Mouse (Mus musculus) intestine, embryonic 15.5 days (tissue): ENCODE measurements around the gene Hipk2. TPM values are rescaled to one million over a fixed set of nuclear protein-coding genes. Genes with fewer than 3 reads are reported as not detected.

Experiments used
- ATAC-seq: fragments of 200-750 bp; cut with Nextera tagmentation; 2 replicates; pipeline ENCODE4 v1.8.0; 2017; ENCODE audit warnings: moderate TSS enrichment, moderate library complexity
- H3K27ac ChIP-seq: fragments of 300-500 bp; sonication (generic); 2 replicates; pipeline ENCODE4 v1.5.1; 2015; ENCODE audit warnings: mild to moderate bottlenecking, inconsistent platforms
- H3K27me3 ChIP-seq: fragments of 300-500 bp; sonication (generic); replicated peaks from 2 replicates; pipeline ENCODE4 v1.6.1; 2015; ENCODE audit warnings: inconsistent platforms
- H3K36me3 ChIP-seq: fragments of 300-500 bp; sonication (generic); 2 replicates; pipeline ENCODE4 v1.6.1; 2015; ENCODE audit warnings: inconsistent platforms
- H3K4me1 ChIP-seq: fragments of 300-500 bp; sonication (generic); replicated peaks from 2 replicates; pipeline ENCODE4 v1.6.1; 2015; ENCODE audit warnings: inconsistent platforms
- H3K4me2 ChIP-seq: fragments of 300-500 bp; sonication (generic); replicated peaks from 2 replicates; pipeline ENCODE4 v1.6.1; 2015; ENCODE audit warnings: mild to moderate bottlenecking, inconsistent platforms
- H3K4me3 ChIP-seq: fragments of 300-500 bp; sonication (generic); replicated peaks from 2 replicates; pipeline ENCODE4 v1.5.1; 2015; ENCODE audit warnings: inconsistent platforms
- H3K9ac ChIP-seq: fragments of 300-500 bp; sonication (generic); 2 replicates; pipeline ENCODE4 v1.6.1; 2015; ENCODE audit warnings: inconsistent platforms
- H3K9me3 ChIP-seq: fragments of 300-500 bp; sonication (generic); 2 replicates; pipeline ENCODE4 v1.6.1; 2016; ENCODE audit warnings: inconsistent platforms
- WGBS: fragments of 180-500 bp; shearing (Covaris S2); methylation state at CpG from one replicate; pipeline ENCODE4 v1.1.7; 2015; 5-methylcytosine and 5-hydroxymethylcytosine counted together
- polyA plus RNA-seq: library from polyadenylated mRNA; unstranded; fragments of >200 nt; fragmentation: Nextera tagmentation; extraction: Ambion mirVana; gene quantifications from 2 replicates; pipeline ENCODE4 v1.2.1, GENCODE M21; 2015

The Hipk2 gene
- polyA plus RNA-seq, 1 experiment from 2014 or later = 20.2 TPM

DNA sequence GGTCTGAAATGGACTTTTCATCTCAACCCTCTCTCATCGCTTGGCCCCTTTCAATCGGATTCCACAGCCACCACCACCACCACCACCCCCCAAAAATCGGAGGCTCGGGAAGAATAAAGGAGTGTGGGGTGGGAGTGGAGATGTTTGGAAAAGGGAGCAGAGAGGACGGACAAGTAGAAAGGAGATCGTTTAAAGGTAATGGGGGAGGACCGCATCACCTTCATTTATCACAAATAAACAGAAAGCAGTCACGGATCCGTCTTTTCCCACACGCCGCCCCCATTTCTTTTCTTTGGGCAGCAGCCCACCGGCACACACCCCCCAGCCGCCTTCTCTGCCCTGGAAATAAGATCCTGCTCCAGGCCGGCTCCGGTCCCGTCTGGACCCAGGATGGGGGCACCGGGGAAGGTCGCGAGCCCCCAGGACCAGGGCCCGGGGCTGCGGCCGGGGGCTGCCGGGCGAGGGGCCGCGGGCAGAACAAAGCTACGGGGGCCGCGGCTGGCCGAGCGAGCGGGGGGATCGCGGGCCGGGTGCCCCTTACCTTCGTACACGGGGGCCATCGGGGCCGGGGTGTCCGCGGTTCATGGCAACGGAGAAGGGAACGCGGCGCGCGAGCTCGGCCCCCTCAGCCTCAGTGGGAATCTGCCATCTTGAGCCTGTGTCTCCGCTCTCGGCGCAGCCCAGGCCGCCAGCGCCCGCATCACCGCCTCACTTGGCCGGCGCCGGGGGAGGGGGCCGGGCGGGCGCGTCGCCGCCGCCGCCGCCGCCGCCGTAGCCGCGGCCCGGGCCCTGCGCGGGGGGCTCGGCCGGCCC is 501 bp downstream of the Hipk2 start, which contains the start of gene Tbxas1:
Gene Tbxas1 (plus strand): TSS at position 147 of the 813 bp plus-strand sequence.
- under 1% methylated on average over 50 of the region's 77 CpGs for WGBS
- H3K27me3 ChIP-seq = no peaks in the 10 kb centered on the region
- peak within 1 kb of the TSS; percentile 96 for H3K27ac ChIP-seq
- peak within 1 kb of the TSS; percentile 73 for H3K4me2 ChIP-seq
- peak within 1 kb of the TSS; percentile 100 for H3K4me3 ChIP-seq
- peak; percentile 70 for ATAC-seq
- peak within 1 kb of the TSS; percentile 100 for H3K9ac ChIP-seq
- peaks cover 22% of the 10 kb centered on the region for H3K4me1 ChIP-seq
- no peaks in the 10 kb centered on the region for H3K9me3 ChIP-seq
- H3K36me3 ChIP-seq = no peaks in the 10 kb centered on the region

DNA sequence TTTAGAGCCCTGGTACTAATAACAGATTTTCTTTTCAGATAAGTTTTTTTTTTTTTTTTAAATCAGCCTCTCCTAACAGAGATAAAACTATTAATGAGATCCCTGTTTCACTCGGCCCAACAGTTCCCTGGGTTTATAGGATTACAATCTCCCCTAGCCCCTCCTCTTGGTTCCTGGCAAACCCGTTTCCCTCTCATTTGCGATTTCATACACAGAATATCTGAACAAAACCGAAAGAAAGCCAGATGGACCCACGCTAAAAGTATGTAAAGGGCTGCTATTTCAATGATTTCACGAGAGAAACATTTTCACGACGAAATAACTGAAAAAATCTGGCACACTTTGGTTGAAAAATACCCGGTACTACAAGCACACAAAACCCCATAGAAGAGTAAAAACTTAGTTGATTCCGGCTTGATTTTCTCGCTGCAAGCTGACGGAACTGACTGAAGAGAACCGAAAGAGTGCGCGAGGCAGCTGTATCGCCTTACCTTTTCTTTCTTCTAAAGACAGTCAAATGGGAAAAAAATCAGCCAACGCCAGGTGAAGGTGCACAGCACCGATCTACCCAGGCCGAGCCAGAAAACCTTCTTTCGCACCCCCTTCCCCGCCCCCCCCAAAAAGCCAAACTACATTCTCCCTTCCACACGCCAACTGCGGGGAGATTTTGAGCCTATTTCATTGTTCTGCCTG is 1.3 kb downstream of the Hipk2 start:
- Histone ChIP-seq H3K4me3 (peak overlapping the region; percentile 100), H3K9me3 (no peaks in the 10 kb centered on the region), H3K27me3 (no peaks in the 10 kb centered on the region), H3K4me1 (peaks cover 27% of the 10 kb centered on the region), H3K36me3 (no peaks in the 10 kb centered on the region), H3K27ac (peak overlapping the region; percentile 96), H3K4me2 (peak overlapping the region; percentile 73), H3K9ac (peak overlapping the region; percentile 100)
- ATAC-seq = no peak
- under 1% methylated on average over 23 of the region's 23 CpGs for WGBS

DNA sequence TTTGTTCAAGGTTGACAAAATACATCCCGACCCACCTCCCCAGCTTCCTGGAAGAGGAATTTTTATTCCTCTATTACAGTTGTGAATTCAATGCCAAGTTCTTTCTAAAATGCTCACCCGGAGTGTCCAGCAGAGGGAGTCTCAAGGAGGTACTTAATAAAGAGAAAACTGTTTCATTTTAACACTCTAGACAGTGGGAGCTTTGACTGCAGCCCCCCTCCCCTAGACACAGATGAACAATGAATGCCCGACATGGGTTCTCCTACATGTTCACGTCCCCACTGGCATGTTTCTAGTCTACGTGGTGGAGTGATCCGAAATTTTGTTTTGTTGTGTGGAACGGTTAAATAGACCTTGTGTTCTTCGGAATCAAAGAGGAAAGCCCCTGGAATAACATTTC is 1.9 kb downstream of the Hipk2 start:
- H3K27ac ChIP-seq = no peak overlapping the region
- ATAC-seq = no peak
- H3K4me1 ChIP-seq = peaks cover 27% of the 10 kb centered on the region
- peak overlapping the region; percentile 73 for H3K4me2 ChIP-seq
- no peaks in the 10 kb centered on the region for H3K27me3 ChIP-seq
- no peaks in the 10 kb centered on the region for H3K36me3 ChIP-seq
- peak overlapping the region; percentile 100 for H3K4me3 ChIP-seq
- WGBS = 6% methylated on average over 8 of the region's 8 CpGs
- H3K9ac ChIP-seq = peak overlapping the region; percentile 100
- no peaks in the 10 kb centered on the region for H3K9me3 ChIP-seq

DNA sequence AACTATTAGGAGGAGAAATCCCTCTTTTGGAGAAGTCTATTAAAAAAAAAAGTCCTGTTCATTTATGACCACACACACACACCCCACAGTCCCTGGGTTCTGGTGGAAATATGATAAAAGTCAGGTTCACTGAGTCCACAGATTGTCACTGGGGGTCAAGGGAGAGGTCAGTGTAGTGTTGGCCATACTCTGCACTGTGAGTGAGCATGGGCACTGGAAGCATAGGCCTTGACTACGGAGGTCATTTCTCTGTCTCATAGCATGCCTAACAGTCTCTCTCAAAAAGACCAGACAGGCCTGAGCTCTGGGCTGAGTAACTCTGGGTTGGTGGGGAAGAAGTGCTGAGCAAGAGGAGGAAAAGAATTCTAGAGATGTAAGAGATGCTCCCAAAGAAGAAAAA is 2.6 kb downstream of the Hipk2 start:
- 0 out of 2 replicates have a peak overlapping the region, but pooled peaks have one; percentile 10 for H3K27ac ChIP-seq
- WGBS = 59% methylated on average over 1 of the region's 1 CpGs
- H3K4me3 ChIP-seq = no peak overlapping the region
- peaks cover 29% of the 10 kb centered on the region for H3K4me1 ChIP-seq
- no peak for ATAC-seq
- no peaks in the 10 kb centered on the region for H3K36me3 ChIP-seq
- H3K4me2 ChIP-seq = peak overlapping the region; percentile 73
- 0 out of 2 replicates have a peak overlapping the region, but pooled peaks have one; percentile 9 for H3K9ac ChIP-seq
- H3K27me3 ChIP-seq = no peaks in the 10 kb centered on the region
- no peaks in the 10 kb centered on the region for H3K9me3 ChIP-seq

DNA sequence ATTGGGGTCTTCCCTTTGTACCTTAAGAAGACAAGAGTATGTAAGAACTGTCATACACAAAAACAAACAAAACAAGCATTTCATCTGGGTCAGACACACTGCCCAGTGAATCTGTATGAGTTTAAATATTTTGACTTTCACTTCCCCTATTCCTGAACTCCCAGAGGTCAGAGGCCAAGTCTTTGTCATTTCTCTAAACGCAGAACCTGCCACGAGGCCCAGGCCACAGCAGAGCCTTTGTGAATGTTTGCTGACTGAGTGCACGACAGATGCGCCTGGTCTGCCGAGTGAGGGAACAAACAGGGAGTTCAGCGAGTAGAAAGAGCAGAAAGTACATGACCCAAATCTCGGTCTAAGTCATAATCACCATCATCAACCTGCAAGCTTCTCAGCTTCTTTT is 4.9 kb downstream of the Hipk2 start:
- no peaks in the 10 kb centered on the region for H3K36me3 ChIP-seq
- H3K9ac ChIP-seq = no peak overlapping the region
- H3K27me3 ChIP-seq = no peaks in the 10 kb centered on the region
- H3K4me2 ChIP-seq = no peak overlapping the region
- no peak for ATAC-seq
- WGBS = 26% methylated on average over 7 of the region's 7 CpGs
- H3K27ac ChIP-seq = no peak overlapping the region
- H3K4me1 ChIP-seq = peaks cover 43% of the 10 kb centered on the region
- no peak overlapping the region for H3K4me3 ChIP-seq
- H3K9me3 ChIP-seq = no peaks in the 10 kb centered on the region

DNA sequence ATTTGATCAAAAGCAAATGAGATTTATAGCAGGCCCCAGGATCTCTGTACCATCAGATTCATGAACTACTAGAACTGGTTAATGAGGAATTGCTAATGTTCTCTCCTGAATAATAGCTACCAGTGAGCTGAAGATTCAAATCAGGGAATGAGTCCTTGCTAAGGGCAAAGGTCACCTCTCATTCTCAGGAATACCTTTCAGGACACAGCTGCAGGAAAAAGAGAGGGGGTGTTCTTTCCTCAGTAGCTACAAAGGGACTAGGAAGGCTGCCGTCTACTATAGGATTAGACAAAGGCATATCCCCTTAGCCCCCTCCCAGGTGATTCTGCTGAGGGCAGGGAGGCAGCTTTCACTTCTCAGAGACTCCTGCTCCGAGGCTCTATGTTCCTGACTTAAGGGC is 5.9 kb downstream of the Hipk2 start:
- peaks cover 48% of the 10 kb centered on the region for H3K4me1 ChIP-seq
- H3K9me3 ChIP-seq = no peaks in the 10 kb centered on the region
- H3K27me3 ChIP-seq = no peaks in the 10 kb centered on the region
- H3K27ac ChIP-seq = no peak overlapping the region
- 43% methylated on average over 2 of the region's 2 CpGs for WGBS
- H3K36me3 ChIP-seq = no peaks in the 10 kb centered on the region
- H3K4me3 ChIP-seq = no peak overlapping the region
- ATAC-seq = no peak
- no peak overlapping the region for H3K9ac ChIP-seq
- no peak overlapping the region for H3K4me2 ChIP-seq

DNA sequence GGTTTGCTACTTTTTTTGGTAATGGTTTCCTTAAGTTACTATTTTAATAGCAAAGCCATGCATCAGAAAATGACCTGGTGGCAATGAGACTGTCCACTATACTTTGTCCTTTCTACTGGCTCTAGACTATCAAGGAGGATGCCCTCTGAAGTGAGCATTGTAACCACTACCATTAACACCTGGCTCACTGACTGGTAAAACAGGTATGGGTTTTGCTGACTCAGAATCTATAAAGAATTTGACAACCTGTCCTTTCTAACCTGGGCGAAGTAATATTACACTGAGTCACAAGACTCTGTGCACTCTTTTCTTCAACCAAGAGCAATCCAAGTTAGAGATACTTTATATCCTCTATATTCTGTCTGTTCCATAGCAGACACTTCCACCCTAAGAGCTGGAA is 7.0 kb downstream of the Hipk2 start:
- no peak overlapping the region for H3K4me3 ChIP-seq
- H3K27ac ChIP-seq = no peak overlapping the region
- H3K36me3 ChIP-seq = no peaks in the 10 kb centered on the region
- H3K27me3 ChIP-seq = no peaks in the 10 kb centered on the region
- H3K9me3 ChIP-seq = no peaks in the 10 kb centered on the region
- no peak overlapping the region for H3K4me2 ChIP-seq
- no peak for ATAC-seq
- H3K9ac ChIP-seq = no peak overlapping the region
- peaks cover 51% of the 10 kb centered on the region for H3K4me1 ChIP-seq
- 73% methylated on average over 1 of the region's 1 CpGs for WGBS

DNA sequence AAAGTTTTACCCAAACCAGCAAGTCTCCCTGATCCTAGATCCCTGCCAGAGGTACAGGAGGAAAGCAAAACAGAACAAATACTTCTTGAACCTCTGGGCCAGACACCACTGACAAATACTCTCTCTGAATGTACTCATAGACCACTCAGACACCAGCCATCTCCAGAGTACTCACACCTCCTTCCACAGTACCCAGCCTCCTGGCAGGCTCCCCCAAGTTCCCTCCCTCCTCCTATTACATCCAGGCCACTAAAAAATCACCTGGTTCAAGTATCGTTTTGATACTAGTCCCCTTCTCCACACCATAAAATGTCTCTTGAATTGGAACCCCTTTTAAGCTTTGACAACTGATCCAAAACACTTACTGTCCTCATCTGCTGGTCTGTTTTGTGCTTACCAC is 8.7 kb downstream of the Hipk2 start:
- peaks cover 44% of the 10 kb centered on the region for H3K4me1 ChIP-seq
- H3K4me3 ChIP-seq = no peak overlapping the region
- H3K27ac ChIP-seq = no peak overlapping the region
- no peak for ATAC-seq
- no peak overlapping the region for H3K9ac ChIP-seq
- H3K36me3 ChIP-seq = no peaks in the 10 kb centered on the region
- H3K9me3 ChIP-seq = no peaks in the 10 kb centered on the region
- H3K4me2 ChIP-seq = no peak overlapping the region
- WGBS = 39% methylated on average over 1 of the region's 1 CpGs
- H3K27me3 ChIP-seq = no peaks in the 10 kb centered on the region

DNA sequence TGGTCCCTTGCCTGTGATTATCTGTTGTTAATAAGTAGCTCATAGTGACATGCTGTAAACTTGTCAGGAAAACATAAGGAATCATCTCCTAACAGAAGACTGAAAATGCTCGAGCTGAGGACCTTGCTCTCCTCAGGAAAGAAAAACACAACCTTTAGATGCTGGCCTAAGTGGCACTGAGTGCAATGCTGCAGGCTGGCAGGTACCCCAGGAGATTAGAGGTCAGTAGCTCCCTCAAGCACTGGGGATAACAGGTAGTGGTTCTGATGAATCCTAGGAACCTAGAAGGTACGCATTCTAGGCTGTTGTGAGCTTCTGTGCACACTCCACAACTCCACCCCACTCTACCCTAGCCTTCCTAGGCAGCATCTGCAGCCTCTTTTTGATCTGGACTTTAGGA is 9.2 kb downstream of the Hipk2 start:
- Histone ChIP-seq H3K4me1 (peaks cover 38% of the 10 kb centered on the region), H3K4me2 (no peak overlapping the region), H3K27ac (no peak overlapping the region), H3K27me3 (no peaks in the 10 kb centered on the region), H3K9me3 (no peaks in the 10 kb centered on the region), H3K4me3 (no peak overlapping the region), H3K9ac (no peak overlapping the region), H3K36me3 (no peaks in the 10 kb centered on the region)
- ATAC-seq = no peak
- 49% methylated on average over 2 of the region's 2 CpGs for WGBS

DNA sequence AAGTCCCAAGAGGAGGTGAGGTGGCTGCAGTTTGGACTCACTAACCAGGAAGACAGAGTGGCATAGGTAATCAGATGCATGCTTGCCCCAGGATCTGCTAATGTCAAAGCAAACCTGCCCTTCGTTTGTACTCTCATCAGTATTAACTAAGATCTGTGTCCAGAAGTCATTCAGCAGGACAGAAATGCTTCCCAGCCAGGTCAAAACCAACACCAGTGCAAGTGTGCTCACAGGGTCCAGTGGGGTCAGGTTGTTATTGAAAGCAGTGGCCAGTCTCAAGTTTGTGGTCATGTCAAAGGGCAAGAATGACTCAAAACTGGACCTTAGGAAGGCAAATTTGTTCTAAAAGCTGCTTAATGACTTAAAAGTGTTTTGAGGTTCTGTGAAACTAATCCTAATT is 9.6 kb downstream of the Hipk2 start:
- Histone ChIP-seq H3K9ac (no peak overlapping the region), H3K4me1 (peaks cover 37% of the 10 kb centered on the region), H3K4me2 (no peak overlapping the region), H3K27ac (no peak overlapping the region), H3K27me3 (no peaks in the 10 kb centered on the region), H3K4me3 (no peak overlapping the region), H3K36me3 (no peaks in the 10 kb centered on the region), H3K9me3 (no peaks in the 10 kb centered on the region)
- ATAC-seq = no peak
- WGBS = 60% methylated on average over 1 of the region's 1 CpGs

DNA sequence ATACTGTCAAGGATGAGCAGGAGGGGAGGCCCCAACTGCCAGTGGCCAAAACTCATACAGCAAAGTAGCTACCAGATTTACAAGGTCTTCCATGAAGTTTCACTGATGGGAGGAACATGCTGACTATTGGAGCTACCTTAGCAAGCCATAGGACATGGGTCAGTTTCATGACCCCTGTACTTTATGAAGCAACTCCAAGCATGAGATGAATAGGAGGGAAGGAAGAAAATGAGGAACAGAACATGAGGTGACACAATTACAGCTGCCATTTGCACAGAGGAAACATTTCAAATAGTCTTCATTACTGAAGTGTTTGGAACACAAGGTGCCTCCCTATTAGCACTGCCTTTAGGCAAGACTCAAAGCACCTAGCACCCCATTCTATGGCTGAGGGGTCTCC is 10.2 kb downstream of the Hipk2 start:
- Histone ChIP-seq H3K4me1 (peaks cover 37% of the 10 kb centered on the region), H3K9ac (no peak overlapping the region), H3K27ac (no peak overlapping the region), H3K4me3 (no peak overlapping the region), H3K27me3 (no peaks in the 10 kb centered on the region), H3K9me3 (no peaks in the 10 kb centered on the region), H3K4me2 (no peak overlapping the region), H3K36me3 (no peaks in the 10 kb centered on the region)
- ATAC-seq = no peak

DNA sequence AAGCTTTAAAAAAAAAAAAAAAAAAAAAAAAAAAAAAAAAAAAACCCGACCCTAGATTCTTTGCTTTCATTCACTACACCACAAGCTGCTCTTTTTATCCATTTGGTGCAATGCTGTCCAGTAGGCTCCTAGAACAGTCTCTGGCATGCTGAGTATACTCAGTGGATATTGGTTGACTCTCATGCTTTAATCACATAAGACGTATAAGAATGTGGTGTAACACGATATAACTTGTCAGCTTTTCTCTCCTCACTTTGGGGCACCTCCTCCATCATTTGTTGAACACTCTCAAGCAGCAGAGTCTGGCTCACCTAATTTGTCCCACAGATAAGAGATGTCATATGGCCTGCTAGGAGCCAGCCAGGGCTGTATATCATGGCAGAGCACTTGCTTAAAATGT is 12.4 kb downstream of the Hipk2 start:
- H3K36me3 ChIP-seq = no peaks in the 10 kb centered on the region
- H3K27ac ChIP-seq = no peak overlapping the region
- no peak overlapping the region for H3K9ac ChIP-seq
- no peak overlapping the region for H3K4me2 ChIP-seq
- H3K9me3 ChIP-seq = no peaks in the 10 kb centered on the region
- no peak overlapping the region for H3K4me3 ChIP-seq
- H3K27me3 ChIP-seq = no peaks in the 10 kb centered on the region
- no peak for ATAC-seq
- WGBS = 32% methylated on average over 3 of the region's 3 CpGs
- peaks cover 30% of the 10 kb centered on the region for H3K4me1 ChIP-seq
